Mouse (Mus musculus): ENCODE measurements around the gene Kcnk16. TPM values are rescaled to one million over a fixed set of nuclear protein-coding genes. Genes with fewer than 3 reads are reported as not detected.

Gene Kcnk16
- total RNA-seq, 2 experiments from 2014 or later: not detected

DNA sequence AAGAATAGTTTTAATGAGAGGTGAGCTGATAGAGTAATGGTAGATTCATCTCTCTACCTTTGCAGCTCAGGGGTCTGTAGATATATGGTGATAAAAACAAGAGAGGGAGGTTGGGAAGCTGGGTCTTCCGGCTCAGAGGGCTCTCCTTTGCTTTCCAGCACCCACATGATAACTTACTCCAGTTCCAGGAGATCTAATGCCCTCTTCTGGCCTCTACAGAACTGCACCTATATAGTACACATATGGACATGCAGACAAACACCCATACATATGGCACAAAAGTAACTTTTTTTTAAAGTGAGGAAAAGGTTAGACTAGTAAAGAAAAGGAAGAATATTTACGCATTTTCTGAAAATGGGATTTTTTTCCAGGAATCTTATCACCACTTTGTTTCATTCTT, 34.6 kb downstream of the Kcnk16 start:
- no peak for ATAC-seq (replicated peaks; ENCODE audit: low FRiP score, low TSS enrichment, poor library complexity, severe bottlenecking)

DNA sequence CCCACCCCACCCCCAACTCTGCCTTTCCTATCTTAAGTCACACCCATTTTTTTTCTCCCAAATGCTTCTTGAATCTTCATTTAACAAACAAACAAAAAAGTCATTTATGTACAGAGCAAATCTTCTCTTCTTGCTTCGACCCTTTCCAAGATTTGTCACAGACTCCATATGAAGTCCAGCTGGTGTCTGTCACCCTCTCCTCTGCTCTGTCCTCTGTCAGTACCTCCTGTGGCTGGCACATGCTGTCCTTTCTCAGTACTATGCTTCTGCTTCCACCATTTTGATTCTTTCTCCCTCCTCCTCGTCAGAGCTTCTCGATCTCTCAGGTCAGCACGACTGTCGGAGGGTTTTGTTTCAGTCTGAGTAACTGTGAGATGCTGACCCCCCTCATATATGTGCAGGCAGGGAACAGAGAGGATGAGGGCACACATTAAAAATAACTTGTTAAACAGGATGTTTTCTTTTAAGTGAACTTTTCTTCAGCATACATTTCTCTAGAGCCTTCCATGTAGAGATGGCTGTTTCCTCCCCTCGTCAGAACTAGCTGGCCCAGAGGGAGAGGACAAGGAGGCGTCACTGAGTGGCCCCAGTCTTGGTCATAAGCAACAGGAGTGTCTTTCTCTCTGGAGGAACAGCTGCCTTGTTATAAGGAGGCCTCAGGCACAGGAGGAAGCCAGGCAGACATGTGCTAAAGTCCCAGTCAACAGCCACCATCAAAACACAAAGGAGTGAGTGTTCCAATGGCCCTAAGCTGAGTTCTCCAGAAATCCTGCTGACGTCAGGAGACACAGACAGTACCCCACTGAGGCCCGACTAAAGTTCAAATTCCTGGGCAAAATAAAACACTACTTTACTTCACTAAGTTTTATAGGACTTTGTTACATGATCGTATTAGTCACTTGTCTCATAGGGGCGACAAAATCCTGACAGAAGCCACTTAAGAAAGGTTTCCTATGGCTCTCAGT, 35.7 kb downstream of the Kcnk16 start:
- no peak for ATAC-seq (replicated peaks; ENCODE audit: low FRiP score, low TSS enrichment, poor library complexity, severe bottlenecking)

DNA sequence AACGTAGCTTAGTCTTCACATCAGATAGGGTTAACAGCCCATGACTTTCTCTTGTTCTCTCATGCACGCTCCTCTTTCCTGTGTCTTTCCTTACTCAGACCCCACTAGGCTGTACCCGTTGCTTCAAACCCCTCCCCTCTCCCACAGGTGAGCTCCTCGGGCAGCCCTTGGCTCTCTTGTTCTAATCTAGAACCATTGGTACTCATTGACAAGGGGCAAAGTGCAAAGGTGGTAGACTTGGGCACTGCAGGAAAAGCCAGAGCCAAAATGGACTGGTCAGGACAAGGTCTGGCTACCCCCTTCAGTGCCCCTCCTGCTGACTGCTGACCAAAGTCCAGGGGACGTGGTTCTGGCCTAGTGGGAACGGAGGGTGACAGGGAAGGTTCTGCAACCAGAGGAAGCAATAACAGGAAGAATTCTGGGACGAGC, 38.9 kb downstream of the Kcnk16 start:
- no peak for ATAC-seq (replicated peaks; ENCODE audit: low FRiP score, low TSS enrichment, poor library complexity, severe bottlenecking)

DNA sequence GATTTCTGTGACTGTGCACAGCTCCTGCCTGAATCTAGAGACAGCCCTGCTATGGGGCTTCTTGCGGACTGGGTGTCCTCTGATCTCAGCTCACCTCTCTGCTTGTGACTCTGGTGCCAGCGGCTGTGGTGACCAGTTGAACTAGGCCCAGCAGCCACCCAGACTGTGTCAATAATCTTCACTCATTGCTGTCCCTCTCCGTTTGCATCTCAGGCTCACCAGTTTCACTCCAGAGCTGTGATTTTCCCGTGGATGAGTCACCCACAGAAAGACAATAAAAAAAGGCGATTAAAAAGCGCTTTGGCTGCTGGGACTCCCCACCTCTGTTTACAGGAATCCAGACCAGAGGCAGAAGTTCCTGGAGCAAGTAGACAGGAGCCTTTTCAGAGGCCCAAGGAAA, 39.6 kb downstream of the Kcnk16 start:
- ATAC-seq (replicated peaks; ENCODE audit: low FRiP score, low TSS enrichment, poor library complexity, severe bottlenecking): no peak

DNA sequence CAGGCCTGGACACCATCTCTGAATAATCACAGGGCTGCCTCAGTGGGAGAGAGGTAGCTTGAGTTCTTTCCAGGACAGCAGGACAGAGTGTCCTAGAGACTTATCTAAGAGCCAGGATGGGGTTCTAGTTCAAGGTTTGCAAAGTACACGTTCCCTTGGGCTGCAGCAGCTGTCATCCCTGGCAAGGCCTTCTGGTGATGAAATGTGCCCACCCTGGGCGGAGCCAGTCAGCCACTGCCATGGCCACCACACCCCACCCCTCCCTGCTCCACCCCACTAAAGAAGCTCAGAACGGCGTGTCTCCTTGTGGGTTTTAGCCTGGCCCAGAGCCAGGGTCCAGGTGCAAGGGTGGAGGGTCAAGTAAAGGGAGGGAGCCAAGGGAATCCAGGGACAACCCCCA, 40.7 kb downstream of the Kcnk16 start:
- ATAC-seq (replicated peaks; ENCODE audit: low FRiP score, low TSS enrichment, poor library complexity, severe bottlenecking): peak; percentile 68; the same call in 1 of the 2 replicates

DNA sequence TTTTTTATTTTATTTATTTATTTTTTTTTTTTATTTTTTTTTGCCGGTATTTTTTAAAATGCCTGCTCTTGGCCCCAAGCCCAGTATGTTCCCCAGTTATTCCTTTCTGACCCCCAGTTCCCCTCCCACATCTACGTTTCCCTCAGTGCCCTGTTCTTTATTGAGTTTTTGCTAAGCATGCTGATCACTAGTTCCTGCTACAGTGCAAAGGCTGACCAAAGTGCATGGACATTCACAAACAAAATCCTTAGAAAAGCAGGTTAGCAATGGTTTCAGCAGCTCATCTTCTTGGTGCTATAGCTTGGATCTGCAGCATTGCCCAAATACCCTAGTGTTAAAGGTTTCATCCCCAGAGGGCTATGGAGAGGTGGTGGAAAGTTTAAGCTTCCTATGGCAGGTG, 42.0 kb downstream of the Kcnk16 start:
- no peak for ATAC-seq (replicated peaks; ENCODE audit: low FRiP score, low TSS enrichment, poor library complexity, severe bottlenecking)

DNA sequence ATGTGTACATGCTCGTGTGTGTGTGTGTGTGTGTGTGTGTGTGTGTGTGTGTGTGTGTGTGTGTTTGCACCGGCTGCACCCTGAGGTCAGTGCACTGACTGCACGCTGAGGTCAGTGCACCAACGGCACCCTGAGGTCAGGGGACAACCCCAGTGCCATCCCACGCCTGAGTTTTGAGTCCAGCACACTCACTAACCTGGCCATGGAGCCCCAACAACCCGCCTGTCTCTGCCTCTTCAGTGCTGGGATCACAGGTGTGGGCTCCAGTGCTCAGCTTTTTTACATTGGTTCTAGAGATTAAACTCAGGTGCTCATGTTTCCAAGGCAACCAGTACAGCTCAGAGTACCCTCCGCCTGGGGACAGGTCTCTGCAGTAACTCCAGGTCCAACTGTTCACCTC, 42.5 kb downstream of the Kcnk16 start:
- ATAC-seq (replicated peaks; ENCODE audit: low FRiP score, low TSS enrichment, poor library complexity, severe bottlenecking): no peak

DNA sequence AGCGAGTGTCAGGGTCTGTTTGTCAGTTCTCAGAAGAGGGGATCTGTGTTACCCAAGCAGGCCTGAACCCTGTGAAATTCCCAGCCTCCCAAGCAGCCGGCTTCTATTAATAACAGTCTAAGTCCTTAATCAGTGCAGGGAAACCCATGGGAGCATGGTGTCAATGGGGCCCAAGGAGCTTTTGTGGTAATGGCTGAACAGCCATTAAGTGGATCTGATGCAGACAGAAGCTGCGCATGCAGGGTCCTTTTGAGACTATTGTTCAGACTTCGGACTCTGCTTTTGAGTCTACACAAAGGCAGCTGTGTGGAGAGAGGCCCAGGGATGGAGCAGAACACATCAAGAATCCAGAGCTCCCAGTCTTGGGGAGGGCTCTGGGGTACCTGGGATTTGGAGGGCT, 43.5 kb downstream of the Kcnk16 start:
- no peak for ATAC-seq (replicated peaks; ENCODE audit: low FRiP score, low TSS enrichment, poor library complexity, severe bottlenecking)

DNA sequence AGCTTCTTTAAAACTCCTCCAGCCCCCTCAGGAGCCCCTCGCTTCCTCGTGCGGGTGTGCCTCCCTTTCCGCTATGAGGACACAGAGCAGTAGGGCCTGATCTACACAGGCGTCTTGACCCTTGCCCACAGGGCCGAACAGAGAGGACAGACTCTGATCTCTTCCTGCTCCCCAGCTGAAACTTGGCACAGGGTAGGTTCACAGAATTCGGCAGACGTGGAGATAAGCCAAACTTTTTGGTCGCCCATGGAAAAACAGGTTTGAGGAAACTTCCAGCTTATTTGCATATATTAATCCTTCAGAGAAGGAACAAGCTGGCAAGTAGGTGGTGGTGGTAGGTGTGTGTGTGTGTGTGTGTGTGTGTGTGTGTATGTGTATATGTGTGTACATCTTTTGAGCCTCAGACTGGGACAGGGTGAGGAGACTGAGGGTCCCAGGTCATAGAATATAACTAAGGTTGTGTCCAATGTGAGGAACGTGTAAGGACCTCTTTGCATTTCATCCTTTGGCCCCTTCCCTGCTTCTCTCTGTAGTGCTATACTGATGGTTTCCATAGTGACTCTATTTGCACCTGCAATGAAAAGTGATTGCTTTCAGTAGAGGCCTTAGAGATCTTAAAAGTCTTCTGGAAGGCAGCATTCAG, 44.3 kb downstream of the Kcnk16 start:
- no peak for ATAC-seq (replicated peaks; ENCODE audit: low FRiP score, low TSS enrichment, poor library complexity, severe bottlenecking)

DNA sequence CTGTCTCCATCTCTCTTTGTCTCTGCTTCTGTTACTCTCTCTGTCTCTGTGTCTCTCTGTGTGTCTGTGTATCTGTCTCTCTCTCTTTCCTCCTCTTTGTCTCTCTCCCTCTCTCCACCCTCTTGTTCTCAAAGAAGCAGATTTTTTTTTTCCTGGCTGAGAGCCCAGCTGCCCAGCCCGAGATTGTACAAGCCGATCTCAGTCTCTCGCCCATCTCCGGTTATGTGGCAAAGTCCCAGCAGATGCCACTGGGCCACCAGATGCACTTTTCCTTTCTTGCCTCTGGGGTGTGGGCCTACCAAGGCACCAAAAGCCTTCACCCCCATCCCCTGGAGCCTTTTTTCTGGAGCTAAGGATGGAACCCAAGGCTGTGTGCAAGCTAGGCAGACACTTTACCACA, 44.8 kb downstream of the Kcnk16 start:
- 0 out of 2 replicates have a peak, but pooled peaks have one; percentile 51 for ATAC-seq (replicated peaks; ENCODE audit: low FRiP score, low TSS enrichment, poor library complexity, severe bottlenecking)

DNA sequence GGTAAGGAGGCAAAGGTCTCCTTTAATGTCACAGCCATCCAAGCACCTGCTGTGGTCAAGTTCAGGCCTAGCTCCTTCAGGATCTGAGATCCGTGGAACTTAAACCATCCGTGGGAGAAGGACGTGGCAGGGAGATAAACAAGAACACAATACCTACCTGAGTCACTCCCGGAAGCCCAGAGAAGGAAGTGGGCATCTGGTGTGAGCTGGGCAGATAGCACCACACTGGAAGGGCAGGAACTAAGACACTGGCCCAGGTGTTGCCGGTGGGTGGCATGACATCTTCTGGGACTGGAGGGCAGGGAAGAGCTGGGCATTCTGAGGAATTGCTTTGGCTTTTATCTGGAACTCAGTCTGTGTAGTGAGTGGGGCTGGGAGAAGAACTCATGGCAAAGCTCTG, 45.7 kb downstream of the Kcnk16 start:
- no peak for ATAC-seq (replicated peaks; ENCODE audit: low FRiP score, low TSS enrichment, poor library complexity, severe bottlenecking)

DNA sequence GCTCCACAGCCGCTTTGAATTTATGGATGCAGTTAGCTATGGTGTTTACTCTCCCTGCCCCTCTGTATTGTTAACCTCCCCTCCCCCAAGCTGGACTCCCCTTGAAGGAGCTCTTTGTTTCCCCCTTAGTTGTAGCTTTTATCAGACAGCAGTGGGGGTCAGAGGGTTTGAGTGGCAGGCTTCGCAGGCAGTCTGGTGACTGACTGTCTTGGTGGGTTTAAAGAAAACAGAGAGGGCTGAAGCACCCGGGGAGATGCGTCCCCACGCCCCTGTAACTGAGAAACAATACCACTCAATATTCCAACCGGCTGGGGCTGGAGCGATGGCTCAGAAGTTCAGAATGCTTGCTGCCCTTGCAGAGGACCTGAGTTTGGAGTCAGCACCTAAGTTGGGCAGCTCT, 47.9 kb downstream of the Kcnk16 start:
- ATAC-seq (replicated peaks; ENCODE audit: low FRiP score, low TSS enrichment, poor library complexity, severe bottlenecking): no peak

DNA sequence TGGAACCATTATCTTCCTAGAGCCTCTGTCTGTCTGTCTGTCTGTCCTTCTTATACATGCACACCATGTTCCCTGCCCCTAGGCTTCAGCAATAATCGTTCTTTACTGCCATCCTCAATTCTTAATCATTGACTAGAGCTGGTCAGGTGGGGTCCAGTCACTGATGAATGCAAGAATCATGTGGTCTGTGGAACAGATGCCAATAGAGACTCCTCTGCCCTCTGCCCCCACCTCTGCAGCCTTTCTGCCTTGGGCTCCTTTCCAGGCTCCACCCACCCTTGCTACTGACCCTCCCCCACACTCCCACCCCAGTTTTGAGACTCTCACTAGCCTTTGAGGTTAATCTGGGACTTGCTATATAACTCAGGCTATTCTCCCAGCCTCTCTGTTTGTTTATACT, 49.1 kb downstream of the Kcnk16 start:
- no peak for ATAC-seq (replicated peaks; ENCODE audit: low FRiP score, low TSS enrichment, poor library complexity, severe bottlenecking)

DNA sequence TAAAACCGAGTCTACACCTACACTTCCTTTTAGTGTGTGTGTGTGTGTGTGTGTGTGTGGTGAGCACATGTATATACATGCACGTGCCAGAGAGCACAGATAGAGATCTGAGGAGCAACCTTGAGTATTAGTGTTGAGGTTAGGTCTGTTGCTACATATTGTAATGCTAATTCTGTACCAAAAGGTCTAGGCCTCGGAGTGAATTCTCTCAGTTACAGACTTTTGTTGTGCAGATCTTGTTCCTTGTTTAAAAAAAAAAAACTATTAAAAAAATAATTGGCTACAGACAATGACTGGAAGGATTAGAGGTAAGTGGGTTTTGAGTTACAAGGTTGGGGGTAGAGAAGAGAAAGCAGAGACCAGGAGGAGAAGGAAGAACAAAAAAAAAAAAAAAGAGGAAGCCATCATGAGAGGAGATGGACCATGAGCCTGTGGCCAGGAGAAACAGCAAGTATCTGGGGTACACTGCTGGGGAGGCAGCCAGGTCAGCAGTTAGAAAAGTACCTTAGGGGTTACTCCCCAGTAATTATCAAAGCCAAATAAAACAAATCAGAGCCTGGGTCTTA, 51.6 kb downstream of the Kcnk16 start:
- no peak for ATAC-seq (replicated peaks; ENCODE audit: low FRiP score, low TSS enrichment, poor library complexity, severe bottlenecking)

DNA sequence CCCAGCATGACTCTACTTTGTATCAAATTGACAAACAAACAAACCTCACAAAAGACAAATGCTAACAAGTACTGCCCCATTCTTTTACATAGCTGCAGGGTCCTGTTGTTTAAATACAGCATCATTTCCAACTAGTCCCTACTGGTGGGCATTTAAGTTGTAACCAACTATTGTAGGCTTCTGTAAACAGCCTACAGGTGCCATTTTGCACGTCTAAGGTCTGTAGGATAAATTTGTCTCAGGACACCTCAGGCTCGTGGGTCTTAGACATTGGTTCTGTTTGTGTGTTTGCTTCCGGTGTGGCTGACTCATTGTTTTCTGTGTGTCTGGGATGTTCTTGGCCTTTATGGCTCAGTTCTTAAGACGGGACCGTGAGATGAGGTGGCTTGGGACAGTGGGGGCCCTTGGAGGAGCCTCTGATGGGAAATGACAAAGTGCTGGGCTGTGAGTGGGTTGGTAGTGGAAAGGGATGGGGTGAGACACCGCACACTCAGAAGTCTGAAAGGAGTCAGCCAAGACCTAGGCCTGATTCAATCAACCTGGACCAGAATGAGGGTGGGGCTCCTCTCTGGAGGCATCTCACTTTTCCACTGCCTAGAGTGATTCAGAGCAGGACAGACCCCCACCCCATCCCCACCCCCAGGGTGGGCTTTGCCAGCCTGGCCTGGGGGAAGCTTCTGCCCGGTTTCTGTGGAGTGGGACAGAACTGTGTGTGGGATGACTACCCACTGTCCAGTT, 52.3 kb downstream of the Kcnk16 start:
- ATAC-seq (replicated peaks; ENCODE audit: low FRiP score, low TSS enrichment, poor library complexity, severe bottlenecking): no peak

DNA sequence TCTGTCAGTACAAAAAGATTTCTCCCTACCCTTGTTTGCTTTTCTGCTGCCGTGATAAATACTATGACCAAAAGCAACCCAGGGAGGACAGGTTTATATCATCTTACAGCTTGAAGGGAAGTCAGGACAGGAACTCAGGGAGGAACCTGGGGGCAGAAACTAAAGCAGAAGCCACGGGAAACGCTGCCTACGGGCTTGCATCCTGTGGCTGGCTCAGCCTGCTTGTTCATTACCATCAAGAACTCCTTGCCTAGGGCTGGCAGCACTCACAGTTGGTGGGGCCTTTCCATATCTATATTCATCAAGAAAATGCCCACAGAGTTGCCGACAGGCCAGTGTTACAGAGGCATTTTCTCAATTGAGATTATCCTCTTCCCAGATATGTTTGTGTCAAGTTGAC, 53.2 kb downstream of the Kcnk16 start:
- ATAC-seq (replicated peaks; ENCODE audit: low FRiP score, low TSS enrichment, poor library complexity, severe bottlenecking): no peak

DNA sequence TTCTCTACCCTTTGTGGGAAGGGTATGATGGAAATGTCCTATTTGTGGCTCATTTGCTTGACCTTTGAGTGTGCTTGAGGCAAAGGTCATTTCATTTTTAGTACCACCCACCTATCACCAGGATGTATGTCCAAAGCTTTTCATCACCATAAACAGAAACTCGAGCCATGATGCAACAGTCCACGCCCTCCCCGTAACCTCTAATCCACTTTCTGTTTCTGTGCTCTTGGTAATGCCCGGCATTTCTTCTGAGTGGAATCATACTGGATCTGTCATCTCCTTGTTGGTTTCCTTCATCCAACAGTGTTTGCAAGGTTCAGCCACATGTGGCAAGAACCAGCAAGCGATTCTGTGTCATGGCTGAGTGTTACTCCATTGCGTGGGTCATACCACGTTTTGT, 54.9 kb downstream of the Kcnk16 start:
- no peak for ATAC-seq (replicated peaks; ENCODE audit: low FRiP score, low TSS enrichment, poor library complexity, severe bottlenecking)

DNA sequence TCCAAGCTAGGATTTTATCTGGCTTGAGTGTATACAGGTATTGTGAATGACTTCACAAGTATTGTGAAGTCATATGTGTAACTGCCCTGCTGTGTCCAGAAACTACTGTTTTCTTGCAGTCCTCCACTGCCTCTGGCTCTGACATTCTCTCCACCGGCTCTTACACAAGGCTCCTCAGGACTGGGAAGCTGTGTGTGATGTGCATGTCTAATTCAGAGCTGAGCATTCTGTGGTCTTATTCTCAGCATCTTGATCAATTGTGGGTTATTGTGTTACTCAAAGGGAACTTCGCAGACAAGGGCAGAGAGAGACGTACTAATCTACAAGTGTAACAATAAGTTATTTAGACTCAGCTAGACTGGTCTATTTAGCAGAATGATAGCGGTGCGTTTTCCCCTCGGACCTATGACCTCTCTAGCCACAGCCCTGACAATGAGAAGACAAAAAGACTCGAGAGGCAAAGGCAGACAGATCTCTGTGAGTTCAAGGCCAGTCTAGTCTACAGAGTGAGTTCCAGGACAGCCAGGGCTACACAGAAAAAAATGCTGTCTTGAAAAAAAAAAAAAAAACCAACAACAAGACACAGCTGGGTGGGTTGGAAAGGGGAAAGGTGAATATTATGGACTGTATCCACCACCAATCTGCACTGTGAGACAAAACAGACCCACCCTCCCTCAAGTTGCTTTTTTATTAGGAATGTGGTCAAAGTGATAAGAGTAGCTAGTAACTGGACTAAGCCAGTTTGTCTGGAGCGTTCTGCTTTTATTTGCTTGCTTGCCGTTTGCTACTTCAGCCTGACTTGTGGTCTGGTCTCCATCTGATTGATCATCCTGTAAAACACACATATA, 57.0 kb downstream of the Kcnk16 start:
- ATAC-seq (replicated peaks; ENCODE audit: low FRiP score, low TSS enrichment, poor library complexity, severe bottlenecking): peak; percentile 73; the same call in 1 of the 2 replicates
